Mouse (Mus musculus): ENCODE results near the gene H2-D1. TPM values are rescaled to one million over a fixed set of nuclear protein-coding genes. Genes with fewer than 3 reads are reported as not detected.
"Not testable (repeated sequence)": the region's sequence is repeated elsewhere in the genome, so short reads cannot be mapped to it uniquely, and the experiment has no call there.

H2-D1 gene
- total RNA-seq (2015), result 248 and 262 TPM in 2 replicates
- total RNA-seq (2017), result 464 and 467 TPM in 2 replicates

- ATAC-seq (replicated peaks; ENCODE audit: poor library complexity), result peak; percentile 78
Measured at GRCm38 (mm10) chr17:35262664-35263522, at the start of gene H2-D1. Gene H2-D1 (plus strand): TSS chr17:35262730.

GRCm38 (mm10) chr17:35213071-35213470 lies 49.5 kb upstream of the H2-D1 start:
- no peak for ATAC-seq (replicated peaks; ENCODE audit: poor library complexity)

DNA sequence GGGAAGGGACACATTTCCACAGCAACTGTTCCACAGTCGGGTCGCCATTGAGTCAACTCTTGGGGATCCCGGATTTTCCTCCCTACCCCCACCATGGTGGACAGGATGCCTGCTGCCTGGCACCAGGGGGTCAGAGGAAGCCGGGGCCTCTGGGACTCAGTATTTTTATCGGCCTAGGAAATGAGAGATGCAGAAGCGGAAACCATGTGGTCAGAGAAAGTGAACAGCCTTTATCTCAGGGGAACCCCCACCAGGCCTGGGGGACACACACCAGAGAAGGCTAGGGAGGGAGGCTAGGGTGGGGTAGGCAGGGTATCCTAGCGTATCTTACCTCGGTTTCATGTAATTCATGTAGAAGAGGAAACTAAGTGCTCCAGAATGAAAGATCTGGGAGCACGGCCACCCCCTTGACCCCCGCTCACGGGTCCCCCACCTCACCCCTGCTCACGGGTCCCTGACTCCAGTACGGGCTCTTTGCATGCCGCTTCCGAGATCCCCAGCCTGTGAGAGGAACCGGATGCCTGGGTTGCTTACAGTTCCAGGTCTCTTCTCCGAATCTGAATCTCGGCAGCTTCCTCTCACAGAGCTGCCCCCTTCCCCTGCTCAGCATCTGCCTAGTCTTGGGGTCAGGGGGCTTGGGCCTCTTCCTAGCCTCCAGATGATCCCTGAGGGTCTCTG lies 43.9 kb upstream of the H2-D1 start:
- peak; percentile 38 for ATAC-seq (replicated peaks; ENCODE audit: poor library complexity)

- peak; percentile 71 for ATAC-seq (replicated peaks; ENCODE audit: poor library complexity)
Measured at GRCm38 (mm10) chr17:35219601-35220041, 42.9 kb upstream of the H2-D1 start.

- peak; percentile 12; the same call in 1 of the 2 replicates for ATAC-seq (replicated peaks; ENCODE audit: poor library complexity)
Measured at GRCm38 (mm10) chr17:35220156-35220952, 42.2 kb upstream of the H2-D1 start, which contains the start of gene Gm16181. Gene Gm16181 (plus strand): TSS chr17:35220834.

GRCm38 (mm10) chr17:35222299-35222698 lies 40.2 kb upstream of the H2-D1 start:
- ATAC-seq (replicated peaks; ENCODE audit: poor library complexity), result peak; percentile 49

DNA sequence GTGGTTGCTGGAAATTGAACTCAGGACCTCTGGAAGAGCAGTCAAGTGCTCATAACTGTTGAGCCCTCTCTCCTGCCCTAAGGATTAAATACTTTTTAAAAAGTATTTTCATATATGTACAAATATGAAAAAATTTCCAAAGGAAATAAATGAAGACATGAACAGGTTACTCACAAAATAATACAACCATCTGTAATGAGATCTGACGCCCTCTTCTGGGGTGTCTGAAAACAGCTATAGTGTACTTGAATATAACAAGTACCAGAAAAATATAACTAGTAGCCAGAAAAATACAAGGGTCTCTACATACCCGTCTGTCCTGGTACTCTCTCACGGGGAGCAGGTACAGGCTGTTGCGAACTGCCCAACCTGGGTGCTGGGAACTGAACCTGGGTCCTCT lies 37.9 kb upstream of the H2-D1 start:
- no peak for ATAC-seq (replicated peaks; ENCODE audit: poor library complexity)

- no peak for ATAC-seq (replicated peaks; ENCODE audit: poor library complexity)
Measured at GRCm38 (mm10) chr17:35225456-35225855, 37.1 kb upstream of the H2-D1 start.

DNA sequence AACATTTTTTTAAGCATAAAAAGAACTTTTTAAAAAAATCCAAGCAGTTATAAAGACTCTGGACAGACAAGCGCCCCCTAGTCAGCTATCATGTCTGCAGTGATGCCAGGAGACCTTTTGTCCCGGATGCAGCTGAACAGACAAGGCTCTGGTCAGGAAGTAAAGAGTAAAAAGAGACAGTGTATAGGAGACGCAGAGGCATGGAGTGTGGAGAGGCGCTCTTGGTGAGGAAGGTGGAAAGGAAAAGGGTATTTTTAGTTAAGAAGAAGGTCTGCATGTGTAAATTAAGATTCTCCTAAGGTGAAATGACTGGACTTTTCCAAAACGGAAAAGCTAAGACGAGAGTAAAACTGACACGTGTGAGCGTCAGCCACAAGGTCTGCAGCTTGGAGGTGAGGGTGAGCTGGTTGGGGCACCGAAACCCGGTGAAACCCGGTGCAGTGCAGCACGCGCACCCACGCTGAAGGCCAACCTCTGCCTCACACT lies 35.9 kb upstream of the H2-D1 start:
- ATAC-seq (replicated peaks; ENCODE audit: poor library complexity), result no peak

DNA sequence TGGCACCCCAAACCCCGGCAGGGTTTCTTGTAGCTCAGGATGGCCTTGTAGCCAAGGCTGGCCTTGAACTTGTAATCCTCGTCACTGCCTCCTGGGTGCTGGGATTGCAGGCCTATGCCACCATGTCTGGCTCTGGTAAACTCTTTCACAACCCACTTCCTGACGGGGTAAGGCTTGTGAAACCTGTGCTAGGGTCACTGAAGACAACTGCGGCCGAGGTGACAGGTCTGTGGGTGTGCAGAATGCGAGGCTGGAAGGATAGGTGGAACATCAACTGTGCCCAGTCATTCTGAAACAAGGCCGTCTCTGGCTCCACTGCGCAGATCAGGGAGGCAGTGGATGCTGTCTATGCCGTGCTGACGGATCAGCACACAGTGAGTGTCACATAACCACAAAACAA lies 31.5 kb upstream of the H2-D1 start:
- ATAC-seq (replicated peaks; ENCODE audit: poor library complexity), result peak; percentile 32

GRCm38 (mm10) chr17:35232043-35232442 lies 30.5 kb upstream of the H2-D1 start:
- peak; percentile 32 for ATAC-seq (replicated peaks; ENCODE audit: poor library complexity)

DNA sequence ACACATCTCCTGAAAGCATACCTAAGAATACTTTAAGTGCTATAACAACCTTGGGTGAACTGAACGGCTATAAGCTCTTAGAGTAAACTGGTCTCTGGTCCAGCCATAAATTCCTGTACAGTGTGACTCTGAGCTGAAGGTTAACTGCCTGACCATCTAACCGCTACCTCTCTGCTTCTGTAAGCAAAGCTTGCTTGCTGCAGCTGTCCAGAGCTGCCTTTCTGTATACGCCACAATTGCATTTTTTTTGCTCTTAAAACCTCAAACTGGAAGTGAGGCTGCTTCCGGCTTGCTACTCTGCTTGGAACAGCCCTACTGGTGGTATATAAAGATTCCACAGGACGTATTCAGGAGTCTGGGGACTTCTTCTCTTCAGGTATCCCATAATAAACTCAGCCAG lies 29.9 kb upstream of the H2-D1 start:
- no peak for ATAC-seq (replicated peaks; ENCODE audit: poor library complexity)

DNA sequence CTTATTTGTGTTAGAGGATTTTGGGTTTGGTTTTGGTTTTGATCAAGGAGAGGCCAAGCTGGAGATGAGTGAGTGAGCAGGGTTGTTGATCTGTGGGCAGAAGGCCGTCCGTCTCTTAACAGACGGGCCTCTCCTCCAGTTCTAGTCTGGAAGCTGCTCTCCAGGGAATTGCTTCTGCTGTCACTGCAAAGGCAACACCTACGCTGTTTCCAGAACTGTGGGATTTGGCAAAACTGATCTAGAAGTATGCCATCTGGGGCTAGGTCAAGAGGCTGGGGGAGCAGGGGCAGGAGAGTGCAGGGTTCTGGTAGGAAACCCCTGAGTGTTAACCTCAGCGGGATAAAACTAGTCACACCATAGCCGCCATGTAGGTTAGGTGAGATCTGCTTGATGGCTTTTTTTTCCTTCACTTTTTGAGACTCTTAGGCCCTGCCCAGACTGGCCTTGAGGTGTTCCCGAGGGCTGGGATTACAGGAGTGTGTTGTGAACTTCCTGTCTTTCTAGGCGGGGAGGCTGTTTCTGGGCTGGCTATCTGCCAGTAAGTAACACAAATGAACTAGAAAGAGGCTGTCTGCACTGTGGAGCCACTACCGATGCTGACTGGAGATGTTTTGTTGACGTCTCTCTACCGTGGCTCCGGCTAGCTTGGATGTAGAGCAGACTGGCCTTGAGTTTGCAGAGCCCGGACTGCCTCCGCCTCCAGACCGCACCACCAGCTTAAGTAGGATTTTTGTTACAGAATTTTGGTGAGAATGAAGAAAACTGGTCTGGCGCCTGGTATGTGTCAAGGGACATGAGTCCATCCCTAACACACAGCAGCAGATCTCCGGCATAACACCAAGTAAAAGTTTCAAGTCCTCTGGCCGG lies 29.2 kb upstream of the H2-D1 start, which contains the start of gene Atp6v1g2:
Gene Atp6v1g2 (plus strand): TSS at position 547 of the 867 bp plus-strand sequence.
- ATAC-seq (replicated peaks; ENCODE audit: poor library complexity), result no peak

DNA sequence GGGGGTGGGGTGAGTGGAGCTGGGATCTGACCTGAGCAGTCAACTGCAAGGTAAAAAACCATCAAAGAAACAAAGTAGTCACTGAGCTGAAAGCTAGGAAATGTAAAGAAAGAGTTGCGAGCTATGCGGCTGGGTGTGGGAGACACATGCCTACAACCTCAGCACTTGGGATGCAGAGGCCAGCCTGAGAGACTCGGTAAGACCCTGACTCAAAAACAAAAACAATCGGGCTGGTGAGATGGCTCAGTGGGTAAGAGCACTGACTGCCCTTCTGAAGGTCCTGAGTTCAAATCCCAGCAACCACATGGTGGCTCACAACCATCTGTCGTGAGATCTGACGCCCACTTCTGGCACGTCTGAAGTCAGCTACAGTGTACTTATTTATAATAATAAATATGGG lies 28.4 kb upstream of the H2-D1 start:
- not testable (repeated sequence) for ATAC-seq (replicated peaks; ENCODE audit: poor library complexity)

DNA sequence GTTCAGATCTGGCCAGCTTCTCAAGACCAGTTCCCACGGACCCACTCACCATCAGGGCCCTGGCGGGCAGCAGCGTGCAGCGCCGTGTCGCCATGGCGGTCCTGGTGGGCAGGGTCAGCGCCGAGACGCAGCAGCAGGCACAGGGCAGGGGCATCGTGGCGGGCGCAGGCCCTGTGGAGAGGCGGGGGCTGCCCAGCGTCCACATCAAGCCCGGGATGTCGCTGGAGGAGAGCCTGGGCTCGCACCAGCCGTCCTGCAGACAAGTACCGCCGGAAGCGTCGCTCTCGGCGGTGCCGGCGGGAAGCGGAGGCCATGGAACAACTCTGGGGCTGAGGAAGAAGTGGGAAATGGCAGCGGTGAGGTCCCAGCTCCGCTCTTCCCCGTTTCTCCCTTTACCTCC lies 27.6 kb upstream of the H2-D1 start:
- ATAC-seq (replicated peaks; ENCODE audit: poor library complexity), result no peak

DNA sequence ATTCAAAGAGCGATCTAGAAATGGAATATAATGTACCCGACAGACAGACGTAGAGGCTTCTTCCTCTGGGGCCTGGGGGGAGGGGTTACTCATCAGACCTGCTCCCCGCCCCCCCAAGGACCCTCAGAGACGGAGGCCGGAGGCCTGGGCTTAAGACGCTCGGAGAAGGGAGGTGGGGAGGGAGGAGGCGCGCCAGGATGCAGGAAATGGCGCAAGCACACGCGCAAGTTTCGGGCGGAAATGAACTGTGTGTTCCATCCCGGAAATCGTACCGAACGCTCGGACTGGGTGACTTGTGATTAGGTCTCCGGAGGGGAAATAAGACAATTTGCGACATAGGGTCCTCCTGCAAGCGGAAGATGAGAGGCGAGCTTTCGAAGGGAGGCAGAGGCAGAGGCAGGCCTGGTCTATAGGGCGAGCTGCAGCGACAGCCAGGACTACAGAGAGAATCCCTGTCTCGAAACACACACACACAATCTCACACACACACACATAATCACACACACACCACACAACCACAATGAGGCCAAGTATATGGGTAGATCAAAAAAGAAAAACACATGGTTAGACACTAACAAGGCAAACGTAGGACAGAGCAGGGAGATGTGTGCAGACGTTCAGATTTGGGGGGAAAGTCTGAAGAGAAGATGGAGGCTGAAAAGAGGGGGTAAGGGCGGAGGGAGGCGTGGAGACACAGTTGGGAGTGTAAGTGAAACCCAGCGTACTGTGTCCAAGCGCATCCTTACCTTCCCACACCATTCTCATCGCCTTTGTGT lies 26.7 kb upstream of the H2-D1 start, which contains the start of gene Nfkbil1:
Gene Nfkbil1 (minus strand): TSS at position 179 of the 776 bp plus-strand sequence.
- ATAC-seq (replicated peaks; ENCODE audit: poor library complexity), result peak; percentile 69

- ATAC-seq (replicated peaks; ENCODE audit: poor library complexity), result peak; percentile 72
Measured at GRCm38 (mm10) chr17:35236390-35236746, 26.2 kb upstream of the H2-D1 start.

DNA sequence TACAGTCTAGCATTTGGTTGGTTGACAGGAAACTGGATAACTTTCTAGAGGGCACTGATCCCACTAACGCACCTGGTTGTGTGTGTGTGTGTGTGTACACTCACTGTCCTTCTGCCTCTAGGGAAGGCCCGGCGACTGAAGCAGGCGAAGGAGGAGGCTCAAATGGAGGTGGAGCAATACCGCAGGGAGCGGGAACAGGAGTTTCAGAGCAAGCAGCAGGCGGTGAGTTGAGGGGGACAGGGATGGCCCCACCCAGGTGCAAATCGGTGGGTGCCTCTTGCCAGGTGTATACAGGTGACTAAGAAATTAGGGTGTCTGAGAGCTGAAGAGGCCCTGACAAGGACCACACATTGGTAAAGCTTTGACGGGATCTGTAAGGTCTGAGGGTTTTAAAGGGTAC lies 25.5 kb upstream of the H2-D1 start:
- no peak for ATAC-seq (replicated peaks; ENCODE audit: poor library complexity)

DNA sequence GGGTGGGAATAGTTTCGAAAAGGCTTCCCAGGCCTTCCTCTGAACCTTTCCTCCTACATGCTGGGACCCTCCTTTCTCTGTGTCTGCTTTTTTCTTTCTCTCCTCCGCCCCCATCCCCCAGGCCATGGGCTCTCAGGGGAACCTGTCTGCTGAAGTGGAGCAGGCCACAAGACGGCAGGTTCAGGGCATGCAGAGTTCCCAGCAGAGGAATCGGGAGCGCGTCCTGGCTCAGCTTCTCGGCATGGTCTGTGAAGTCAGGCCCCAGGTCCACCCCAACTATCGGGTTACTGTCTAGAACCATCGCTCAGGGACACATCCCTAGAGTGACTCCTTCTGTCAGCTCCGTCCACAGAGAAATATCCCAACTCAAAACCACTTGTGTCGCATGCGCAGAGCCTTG lies 25.0 kb upstream of the H2-D1 start:
- ATAC-seq (replicated peaks; ENCODE audit: poor library complexity), result no peak
